Comparison of ENCODE assay signal across 8 mouse cellular contexts in genomic region chr12:79949101-79949824, GRCm38 (mm10).
A peak's percentile ranks its signal among the peaks of the same experiment; 100 is the strongest.
DNase-seq lines count a peak whose midpoint lies in the region; ATAC-seq and TF ChIP-seq lines count a peak whose summit lies in the region.

No protein-coding gene starts in this region.

- peak; percentile 24 for DNase-seq in liver, adult 2 months (ENCODE audit: extremely low read depth, low read depth, low spot score)
- peak; percentile 81 to 88 for DNase-seq in heart, adult 2 months
- peak; percentile 86 for DNase-seq in kidney, adult 11 months
- peak; percentile 74 for DNase-seq in lung, postnatal 36 days
- no peak for DNase-seq in cerebellum, postnatal 14 days
- no peak for DNase-seq in left cerebral cortex, postnatal 14 days (ENCODE audit: low spot score in 2 of 2)
- no peak for DNase-seq in cerebellum, adult 11-12 months

- 77% methylated on average over 14 of the region's 14 CpGs for WGBS in liver, adult 2 months
- 70% methylated on average over 14 of the region's 14 CpGs for WGBS in liver, embryonic 12.5 days (ENCODE audit: insufficient replicate concordance)
- 47% methylated on average over 14 of the region's 14 CpGs for WGBS in heart, adult 2 months

- no peaks in the 10 kb centered on the region for H3K79me2 ChIP-seq in liver, adult 2 months (ENCODE audit: control insufficient read depth, insufficient read depth, low read length)
- H3K79me2 ChIP-seq in heart, adult 2 months (replicated peaks; ENCODE audit: control insufficient read depth, insufficient read depth, low read length): no peaks in the 10 kb centered on the region

- no peaks in the 10 kb centered on the region for H3K27me3 ChIP-seq in liver, adult 2 months (ENCODE audit: control insufficient read depth, insufficient read depth, low read length)
- H3K27me3 ChIP-seq in liver, embryonic 12.5 days (replicated peaks): no peaks in the 10 kb centered on the region
- H3K27me3 ChIP-seq in heart, adult 2 months (ENCODE audit: control insufficient read depth, insufficient read depth, low read length): no peaks in the 10 kb centered on the region

- no peak overlapping the region for H3K9ac ChIP-seq in liver, adult 2 months (ENCODE audit: low read depth, low read length)
- no peak overlapping the region for H3K9ac ChIP-seq in liver, embryonic 12.5 days
- H3K9ac ChIP-seq in heart, adult 2 months (ENCODE audit: low read depth, low read length): no peak overlapping the region

- no peaks in the 10 kb centered on the region for H3K36me3 ChIP-seq in liver, adult 2 months (ENCODE audit: control insufficient read depth, insufficient read depth, low read length)
- no peaks in the 10 kb centered on the region for H3K36me3 ChIP-seq in liver, embryonic 12.5 days
- H3K36me3 ChIP-seq in heart, adult 2 months (ENCODE audit: control insufficient read depth, insufficient read depth, low read length): no peaks in the 10 kb centered on the region

- H3K27ac ChIP-seq in liver, adult 2 months (replicated peaks; ENCODE audit: insufficient read depth, low read depth, low read length): no peak overlapping the region
- H3K27ac ChIP-seq in liver, embryonic 12.5 days: no peak overlapping the region
- H3K27ac ChIP-seq in heart, adult 2 months: peak overlapping the region; percentile 59

- no peak for TF ChIP-seq CTCF in liver, adult 2 months (IDR thresholded peaks at IDR 0.05; ENCODE audit: low read depth, low read length)
- no peak for TF ChIP-seq CTCF in heart, adult 2 months (IDR thresholded peaks at IDR 0.05)

- peak; percentile 79 for TF ChIP-seq EP300 in heart, adult 2 months (IDR thresholded peaks at IDR 0.05; ENCODE audit: insufficient read depth, low read depth, low read length)

- intact Hi-C loops in heart, adult 2 months (cut with DNase I): no loop called here
- intact Hi-C loops in left cerebral cortex, postnatal 14 days (cut with DNase I): no loop called here

- H3K4me2 ChIP-seq in liver, embryonic 12.5 days: no peak overlapping the region

- no peak for TF ChIP-seq POLR2A in liver, adult 2 months (IDR thresholded peaks at IDR 0.05; ENCODE audit: extremely low read depth, insufficient read depth, low read length)
- no peak for TF ChIP-seq POLR2A in heart, adult 2 months (IDR thresholded peaks at IDR 0.05; ENCODE audit: insufficient read depth, low read depth, low read length)

- H3K9me3 ChIP-seq in liver, embryonic 12.5 days (replicated peaks): no peaks in the 10 kb centered on the region

- no peak for ATAC-seq in liver, embryonic 12.5 days

- H3K4me3 ChIP-seq in liver, adult 2 months (ENCODE audit: insufficient read depth, low read depth, low read length): no peak overlapping the region
- H3K4me3 ChIP-seq in liver, embryonic 12.5 days: no peak overlapping the region
- H3K4me3 ChIP-seq in heart, adult 2 months: no peak overlapping the region

- peaks cover 10% of the 10 kb centered on the region for H3K4me1 ChIP-seq in liver, adult 2 months (ENCODE audit: control insufficient read depth, insufficient read depth, low read length)
- peaks cover 22% of the 10 kb centered on the region for H3K4me1 ChIP-seq in liver, embryonic 12.5 days
- H3K4me1 ChIP-seq in heart, adult 2 months (ENCODE audit: control insufficient read depth, insufficient read depth, low read length): peaks cover 11% of the 10 kb centered on the region

Comparison
In these comparisons a context has a peak if more than half of its experiments do, and no peak if none do; other contexts are left out.
1. DNase-seq: peak in liver, adult 2 months (single experiment), heart, adult 2 months (2 of 2), kidney, adult 11 months (single experiment) and lung, postnatal 36 days (single experiment); none in cerebellum, postnatal 14 days (0 of 2), left cerebral cortex, postnatal 14 days (0 of 2) and cerebellum, adult 11-12 months (single experiment).